Mouse (Mus musculus) olfactory bulb, adult 2 months (tissue): ENCODE results near the gene Ndufaf5.

Experiments used
- CTCF ChIP-seq: fragments of 200-500 bp; IDR thresholded peaks from 2 replicates; pipeline ENCODE4 v1.5.1; 2012; ENCODE audit warnings: low read depth, mild to moderate bottlenecking, low read length, moderate library complexity; ENCODE audit not compliant: insufficient read depth
- POLR2A ChIP-seq: fragments of 200-500 bp; IDR thresholded peaks from 2 replicates; pipeline ENCODE4 v1.6.1; 2012; ENCODE audit warnings: mild to moderate bottlenecking, low read depth, low read length, moderate library complexity; ENCODE audit not compliant: insufficient read depth

GRCm38 (mm10) chr2:140230295-140230694 lies 59.8 kb downstream of the Ndufaf5 start:
- TF ChIP-seq POLR2A: no peak
- TF ChIP-seq CTCF: no peak
